Comparison of ENCODE assay signal across 8 mouse cellular contexts in the genomic region with DNA sequence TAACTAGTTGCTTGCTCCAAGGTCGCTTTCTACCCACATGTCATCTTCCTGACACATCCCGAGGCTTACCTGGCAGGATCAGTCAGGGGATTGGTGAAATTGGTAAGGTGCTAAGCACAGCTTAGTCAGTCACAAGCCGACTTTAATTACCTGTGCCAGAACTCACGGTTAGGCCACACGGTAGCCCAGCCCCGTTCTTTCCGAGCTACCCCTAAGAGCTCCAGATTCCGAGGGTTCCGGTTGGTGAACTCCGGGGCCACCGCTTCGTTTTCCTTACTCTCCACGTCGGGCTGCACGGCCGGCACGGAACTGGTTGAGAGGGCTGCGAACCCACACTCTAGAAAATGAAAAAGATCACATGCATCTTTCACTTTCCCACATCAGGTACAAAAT. TPM values are rescaled to one million over a fixed set of nuclear protein-coding genes. Genes with fewer than 3 reads are reported as not detected.
DNase-seq lines count a peak whose midpoint lies in the region; ATAC-seq and TF ChIP-seq lines count a peak whose summit lies in the region.

Gene Tcp1, plus strand, starts transcription at position 214 of the 393 bp plus-strand sequence.

- TF ChIP-seq EP300 in CH12.LX (IDR thresholded peaks at IDR 0.05; ENCODE audit: low read length): no peak

- under 1% methylated on average over 18 of the region's 18 CpGs for WGBS in embryonic facial prominence, embryonic 11.5 days
- WGBS in heart, embryonic 12.5 days: under 1% methylated on average over 18 of the region's 18 CpGs
- WGBS in midbrain, embryonic 13.5 days: 1% methylated on average over 18 of the region's 18 CpGs

- TF ChIP-seq CTCF in CH12.LX (conservative IDR thresholded peaks at IDR 0.05 in 1 of 2, IDR thresholded peaks at IDR 0.05 in 1 of 2; ENCODE audit: low read depth in 2 of 2, low read length in 2 of 2): no peak

- H3K4me2 ChIP-seq in CH12.LX (ENCODE audit: insufficient read depth, low read depth, poor library complexity, severe bottlenecking): peak within 1 kb of the TSS; percentile 80
- H3K4me2 ChIP-seq in embryonic facial prominence, embryonic 11.5 days (ENCODE audit: low read depth, low read length): peak within 1 kb of the TSS; percentile 56
- H3K4me2 ChIP-seq in heart, embryonic 12.5 days: peak within 1 kb of the TSS; percentile 80
- peak within 1 kb of the TSS; percentile 91 for H3K4me2 ChIP-seq in midbrain, embryonic 13.5 days (replicated peaks)

- dilution Hi-C loops in CH12.LX (cut with MboI; ENCODE audit: extremely low pct_ligation_motif_present, extremely low pct_unique_long_range_greater_than_20kb, low sequenced_read_pairs): no loop called here

- peak within 1 kb of the TSS; percentile 90 to 98 (median 94) for H3K4me3 ChIP-seq in CH12.LX (replicated peaks in 1 of 3; ENCODE audit: low read depth in 2 of 3, low read length in 2 of 3, poor library complexity in 1 of 3)
- peak within 1 kb of the TSS; percentile 89 for H3K4me3 ChIP-seq in embryonic facial prominence, embryonic 11.5 days (ENCODE audit: low read depth, low read length)
- peak within 1 kb of the TSS; percentile 88 for H3K4me3 ChIP-seq in heart, embryonic 12.5 days
- peak within 1 kb of the TSS; percentile 85 for H3K4me3 ChIP-seq in midbrain, embryonic 13.5 days (replicated peaks)

- TF ChIP-seq POLR2A in CH12.LX (IDR thresholded peaks at IDR 0.05; ENCODE audit: low read depth, low read length): no peak

- H3K27me3 ChIP-seq in CH12.LX (replicated peaks): no peaks in the 10 kb centered on the region
- no peaks in the 10 kb centered on the region for H3K27me3 ChIP-seq in embryonic facial prominence, embryonic 11.5 days (ENCODE audit: control insufficient read depth, insufficient read depth, low read length)
- H3K27me3 ChIP-seq in heart, embryonic 12.5 days (replicated peaks): no peaks in the 10 kb centered on the region
- no peaks in the 10 kb centered on the region for H3K27me3 ChIP-seq in midbrain, embryonic 13.5 days

- H3K9ac ChIP-seq in CH12.LX (ENCODE audit: insufficient read depth, low read depth): peak within 1 kb of the TSS; percentile 92
- peak within 1 kb of the TSS; percentile 95 for H3K9ac ChIP-seq in embryonic facial prominence, embryonic 11.5 days (replicated peaks; ENCODE audit: low read length)
- peak within 1 kb of the TSS; percentile 97 for H3K9ac ChIP-seq in heart, embryonic 12.5 days
- peak within 1 kb of the TSS; percentile 97 for H3K9ac ChIP-seq in midbrain, embryonic 13.5 days (replicated peaks)

- TF ChIP-seq RAD21 in CH12.LX (IDR thresholded peaks at IDR 0.05; ENCODE audit: low read depth, low read length): no peak

- in situ Hi-C loops in CH12.LX (cut with MboI; ENCODE audit: low pct_ligation_motif_present, low pct_unique_long_range_greater_than_20kb, low sequenced_read_pairs): loop anchor here (5.0 kb wide), 1 partner anchor 33 kb away; no protein-coding TSS in a partner anchor

- peak within 1 kb of the TSS; percentile 72 for H3K27ac ChIP-seq in CH12.LX (ENCODE audit: insufficient read depth, low read depth)
- peak within 1 kb of the TSS; percentile 79 for H3K27ac ChIP-seq in embryonic facial prominence, embryonic 11.5 days (replicated peaks; ENCODE audit: low read depth, low read length)
- peak within 1 kb of the TSS; percentile 89 for H3K27ac ChIP-seq in heart, embryonic 12.5 days (ENCODE audit: poor library complexity, severe bottlenecking)
- peak within 1 kb of the TSS; percentile 81 for H3K27ac ChIP-seq in midbrain, embryonic 13.5 days

- peaks cover 43 to 59% of the 10 kb centered on the region in 2 experiments for H3K36me3 ChIP-seq in CH12.LX (replicated peaks in 1 of 2; ENCODE audit: control insufficient read depth in 1 of 2, insufficient read depth in 1 of 2, low read length in 1 of 2)
- H3K36me3 ChIP-seq in embryonic facial prominence, embryonic 11.5 days (replicated peaks; ENCODE audit: control insufficient read depth, insufficient read depth, low read depth, low read length): peaks cover 11% of the 10 kb centered on the region
- peaks cover 55% of the 10 kb centered on the region for H3K36me3 ChIP-seq in heart, embryonic 12.5 days
- peaks cover 55% of the 10 kb centered on the region for H3K36me3 ChIP-seq in midbrain, embryonic 13.5 days

- peaks cover 59% of the 10 kb centered on the region for H3K79me2 ChIP-seq in CH12.LX (replicated peaks; ENCODE audit: control insufficient read depth, extremely low read depth, insufficient read depth, poor library complexity, severe bottlenecking)

- H3K4me1 ChIP-seq in CH12.LX (ENCODE audit: control insufficient read depth in 1 of 2, insufficient read depth in 2 of 2): peaks cover 3 to 41% of the 10 kb centered on the region in 2 experiments; a peak in 3 of 4 replicates
- H3K4me1 ChIP-seq in embryonic facial prominence, embryonic 11.5 days (ENCODE audit: control insufficient read depth, insufficient read depth, low read length): no peaks in the 10 kb centered on the region
- H3K4me1 ChIP-seq in heart, embryonic 12.5 days (replicated peaks): peaks cover 3% of the 10 kb centered on the region; the same call in 1 of the 2 replicates
- H3K4me1 ChIP-seq in midbrain, embryonic 13.5 days (replicated peaks): peaks cover 21% of the 10 kb centered on the region

- DNase-seq in heart, adult 18-20 months: peak in 1 of 2 experiments; percentile 18
- no peak for DNase-seq in heart, adult 9 months (ENCODE audit: low spot score in 2 of 2)
- DNase-seq in CH12.LX (ENCODE audit: extremely low read depth): peak; percentile 24
- no peak for DNase-seq in embryonic facial prominence, embryonic 11.5 days (ENCODE audit: low spot score)
- no peak for DNase-seq in layer of hippocampus, postnatal 14 days (ENCODE audit: low spot score in 2 of 2)
- no peak for DNase-seq in cerebellum, adult 9-11 months

- no peaks in the 10 kb centered on the region for H3K9me3 ChIP-seq in CH12.LX (replicated peaks; ENCODE audit: low read length)
- no peaks in the 10 kb centered on the region for H3K9me3 ChIP-seq in embryonic facial prominence, embryonic 11.5 days (replicated peaks; ENCODE audit: control insufficient read depth, low read length)
- no peaks in the 10 kb centered on the region for H3K9me3 ChIP-seq in heart, embryonic 12.5 days (replicated peaks)
- H3K9me3 ChIP-seq in midbrain, embryonic 13.5 days: no peaks in the 10 kb centered on the region

- ATAC-seq in embryonic facial prominence, embryonic 11.5 days (replicated peaks; ENCODE audit: insufficient number of reproducible peaks, low FRiP score, low TSS enrichment, low read depth): no peak
- no peak for ATAC-seq in heart, embryonic 12.5 days (ENCODE audit: insufficient number of reproducible peaks, low FRiP score)
- ATAC-seq in midbrain, embryonic 13.5 days: peak; percentile 4

TF ChIP-seq in CH12.LX, 34 proteins besides CTCF, POLR2A, EP300 and RAD21:
- TF ChIP-seq NRF1 (IDR thresholded peaks at IDR 0.05; ENCODE audit: low read depth, low read length) (no peak), POLR2AphosphoS2 (IDR thresholded peaks at IDR 0.05; ENCODE audit: low read depth, low read length) (no peak), USF1 (IDR thresholded peaks at IDR 0.05; ENCODE audit: low read depth, low read length) (no peak), JUN (IDR thresholded peaks at IDR 0.05; ENCODE audit: insufficient read depth, low read depth, low read length) (no peak)

RNA-seq across cellular contexts. Expression of gene Tcp1, which starts in this region (rescaled TPM):
- total RNA-seq in heart, adult 18-20 months (2021): 100 to 1,000 TPM; 191 to 206 TPM
- total RNA-seq in CH12.LX (2012; rRNA removed) (540 and 569 TPM in 2 replicates), CH12.LX (2014; rRNA removed) (951 and 1,060 TPM in 2 replicates)
- 560 and 726 TPM in 2 replicates for polyA plus RNA-seq in CH12.LX (2012; ENCODE audit: insufficient read length, low read depth)
- 644 and 679 TPM in 2 replicates for polyA plus RNA-seq in embryonic facial prominence, embryonic 11.5 days (2014; fragmentation: Nextera tagmentation; extraction: Ambion mirVana)
- 410 and 430 TPM in 2 replicates for polyA plus RNA-seq in heart, embryonic 12.5 days (2016; fragmentation: Nextera tagmentation; extraction: Ambion mirVana)
- total RNA-seq in layer of hippocampus, postnatal 14 days (2021): 100 to 1,000 TPM; 185 to 193 TPM
- 403 and 435 TPM in 2 replicates for polyA plus RNA-seq in midbrain, embryonic 13.5 days (2015; fragmentation: Nextera tagmentation; extraction: Ambion mirVana)
